In the genomic region with DNA sequence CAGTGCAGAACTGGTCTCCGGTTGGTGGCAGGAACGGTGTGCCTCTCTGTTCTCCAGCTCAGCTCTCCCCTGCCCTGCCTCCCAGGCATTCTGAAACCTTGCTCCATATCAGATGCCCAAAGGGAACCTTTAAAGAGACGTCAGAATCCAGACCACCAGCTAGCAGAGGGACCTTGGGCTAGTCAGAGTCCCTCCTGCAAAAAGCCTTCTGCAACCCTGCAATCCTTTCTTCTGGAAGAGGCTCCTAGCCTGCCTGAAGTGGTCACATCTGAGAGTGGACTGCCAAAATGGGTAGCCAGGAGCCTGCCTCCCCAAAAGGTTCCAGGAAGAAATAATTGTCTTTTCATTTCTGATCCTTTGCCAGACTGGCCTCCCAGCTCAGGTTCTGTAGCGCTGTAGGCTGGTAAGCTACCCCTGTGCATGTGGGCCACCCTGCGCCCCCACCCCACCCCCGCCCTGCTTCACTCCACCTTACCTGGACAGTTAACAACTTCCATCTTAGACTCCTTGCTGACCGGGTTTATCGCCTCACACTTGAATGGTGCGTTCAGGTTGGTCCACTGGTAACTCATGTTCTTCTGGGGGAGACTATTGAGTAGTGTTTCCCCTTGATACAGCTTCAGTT, we compare ENCODE assay signal across 29 mouse cellular contexts. TPM values are rescaled to one million over a fixed set of nuclear protein-coding genes. Genes with fewer than 3 reads are reported as not detected.
DNase-seq lines count a peak whose midpoint lies in the region; ATAC-seq and TF ChIP-seq lines count a peak whose summit lies in the region.
"Had no signal": no experiment of that assay in that cellular context is flagged by ENCODE, and none has a peak within 500 bp of the region (broad histone marks: within the 10 kb centered on the region; RNA-seq: fewer than 3 reads in every experiment).

No protein-coding gene starts in this region.

- TF ChIP-seq CTCF in hindbrain, postnatal 0 days (IDR thresholded peaks at IDR 0.05; ENCODE audit: low read depth), result no peak

- intact Hi-C loops in left cerebral cortex, postnatal 10 days (cut with DNase I), result no loop called here

- peak overlapping the region; percentile 66 for H3K27ac ChIP-seq in hindbrain, embryonic 10.5 days
- no peak overlapping the region for H3K27ac ChIP-seq in hindbrain, postnatal 0 days
- H3K27ac ChIP-seq: embryonic facial prominence, embryonic 15.5 days; heart, embryonic 13.5 days; limb, embryonic 12.5 days; liver, embryonic 15.5 days; midbrain, embryonic 15.5 days; neural tube, embryonic 12.5 days had no signal

- DNase-seq in hindbrain, embryonic 10.5 days (ENCODE audit: low spot score), result no peak
- no peak for DNase-seq in hindbrain, postnatal 0 days (ENCODE audit: low spot score)
- peak; percentile 11 for DNase-seq in urinary bladder, adult 2 months (ENCODE audit: low spot score)
- no peak for DNase-seq in urinary bladder, postnatal 25 days (ENCODE audit: low spot score)
- peak; percentile 72 for DNase-seq in induced T-regulatory cell, adult 2 months (ENCODE audit: low read depth)
- DNase-seq in left cerebral cortex, postnatal 10 days (ENCODE audit: extremely low spot score in 1 of 2, low spot score in 2 of 2), result no peak
- DNase-seq: adrenal gland, postnatal 25 days; cerebellum, adult 11-12 months; cerebellum, adult 9-11 months; heart, postnatal 10 days; kidney, postnatal 14 days; layer of hippocampus, adult 9-11 months; lung, embryonic 14.5 days; lung, postnatal 14 days; right cerebral cortex, adult 18-20 months; thymus, postnatal 25 days had no signal

- H3K36me3 ChIP-seq in hindbrain, embryonic 10.5 days, result no peaks in the 10 kb centered on the region
- H3K36me3 ChIP-seq in hindbrain, postnatal 0 days (ENCODE audit: insufficient read depth, low read length), result no peaks in the 10 kb centered on the region
- H3K36me3 ChIP-seq: embryonic facial prominence, embryonic 15.5 days; heart, embryonic 13.5 days; limb, embryonic 12.5 days; liver, embryonic 15.5 days; midbrain, embryonic 15.5 days; neural tube, embryonic 12.5 days had no signal

- H3K9ac ChIP-seq in hindbrain, postnatal 0 days (replicated peaks; ENCODE audit: low read length), result no peak overlapping the region
- H3K9ac ChIP-seq: embryonic facial prominence, embryonic 15.5 days; heart, embryonic 13.5 days; limb, embryonic 12.5 days; liver, embryonic 15.5 days; lung, embryonic 14.5 days; midbrain, embryonic 15.5 days; neural tube, embryonic 12.5 days had no signal

- H3K4me2 ChIP-seq in hindbrain, postnatal 0 days (ENCODE audit: low read depth, low read length), result no peak overlapping the region
- H3K4me2 ChIP-seq: embryonic facial prominence, embryonic 15.5 days; heart, embryonic 13.5 days; limb, embryonic 12.5 days; liver, embryonic 15.5 days; lung, embryonic 14.5 days; midbrain, embryonic 15.5 days; neural tube, embryonic 12.5 days had no signal

- no peaks in the 10 kb centered on the region for H3K9me3 ChIP-seq in hindbrain, embryonic 10.5 days
- no peaks in the 10 kb centered on the region for H3K9me3 ChIP-seq in hindbrain, postnatal 0 days (ENCODE audit: low read length)
- H3K9me3 ChIP-seq: embryonic facial prominence, embryonic 15.5 days; heart, embryonic 13.5 days; limb, embryonic 12.5 days; liver, embryonic 15.5 days; midbrain, embryonic 15.5 days; neural tube, embryonic 12.5 days had no signal

- peaks cover 32% of the 10 kb centered on the region for H3K4me1 ChIP-seq in hindbrain, embryonic 10.5 days (replicated peaks)
- peaks cover 5% of the 10 kb centered on the region; the same call in 1 of the 2 replicates for H3K4me1 ChIP-seq in hindbrain, postnatal 0 days (ENCODE audit: insufficient read depth, low read length)
- H3K4me1 ChIP-seq: liver, embryonic 15.5 days; midbrain, embryonic 15.5 days had no signal

- no peak overlapping the region for H3K4me3 ChIP-seq in hindbrain, embryonic 10.5 days
- H3K4me3 ChIP-seq in hindbrain, postnatal 0 days (ENCODE audit: low read length), result no peak overlapping the region
- H3K4me3 ChIP-seq: embryonic facial prominence, embryonic 15.5 days; heart, embryonic 13.5 days; limb, embryonic 12.5 days; liver, embryonic 15.5 days; midbrain, embryonic 15.5 days; neural tube, embryonic 12.5 days had no signal

- 88% methylated on average over 9 of the region's 9 CpGs for WGBS in hindbrain, embryonic 10.5 days
- WGBS in hindbrain, postnatal 0 days, result 89% methylated on average over 9 of the region's 9 CpGs

- no peaks in the 10 kb centered on the region for H3K27me3 ChIP-seq in hindbrain, embryonic 10.5 days (ENCODE audit: insufficient read depth, poor library complexity, severe bottlenecking)
- no peaks in the 10 kb centered on the region for H3K27me3 ChIP-seq in hindbrain, postnatal 0 days (ENCODE audit: insufficient read depth, low read length)
- H3K27me3 ChIP-seq: embryonic facial prominence, embryonic 15.5 days; heart, embryonic 13.5 days; limb, embryonic 12.5 days; midbrain, embryonic 15.5 days; neural tube, embryonic 12.5 days had no signal

- ATAC-seq in hindbrain, postnatal 0 days, result no peak
- ATAC-seq: forebrain, embryonic 14.5 days; hindbrain, embryonic 16.5 days; intestine, postnatal 0 days; midbrain, embryonic 15.5 days had no signal

RNA-seq across cellular contexts. Expression of a gene that starts 5.1 kb away (rescaled TPM):
- polyA plus RNA-seq in hindbrain, embryonic 10.5 days (2016; fragmentation: Nextera tagmentation; extraction: Ambion mirVana), result 0.21 and 0.35 TPM in 2 replicates
- not detected in 2 replicates for total RNA-seq in hindbrain, postnatal 0 days (2014; rRNA removed)
- polyA plus RNA-seq in hindbrain, postnatal 0 days (2015; fragmentation: Nextera tagmentation; extraction: Ambion mirVana), result not detected in 2 replicates
- 2.1 and 2.4 TPM in 2 replicates for polyA plus RNA-seq in urinary bladder, adult 2 months (2012; rRNA removed)
- not detected for total RNA-seq in left cerebral cortex, postnatal 10 days (2021)
- total RNA-seq: gastrocnemius, adult 18-20 months; left cerebral cortex, postnatal 14 days had no signal
- polyA plus RNA-seq: C2C12; heart, embryonic 13.5 days; intestine, postnatal 0 days; kidney, embryonic 14.5 days; limb, embryonic 12.5 days; midbrain, embryonic 15.5 days; neural tube, embryonic 12.5 days had no signal

Comparison
In these comparisons a context has a peak if more than half of its experiments do, and no peak if none do; other contexts are left out.
1. DNase-seq: peak in urinary bladder, adult 2 months (single experiment) and induced T-regulatory cell, adult 2 months (single experiment); none in hindbrain, embryonic 10.5 days (single experiment), hindbrain, postnatal 0 days (single experiment), urinary bladder, postnatal 25 days (single experiment) and left cerebral cortex, postnatal 10 days (0 of 2).